Mouse (Mus musculus) yolk sac, embryonic 10.5 days (tissue): ENCODE results near the gene Traip.

Experiments
- DNase-seq: peaks from one replicate; pipeline ENCODE4 v3.0.0-alpha.2; 2017; ENCODE audit warnings: low spot score

The Traip gene

DNA sequence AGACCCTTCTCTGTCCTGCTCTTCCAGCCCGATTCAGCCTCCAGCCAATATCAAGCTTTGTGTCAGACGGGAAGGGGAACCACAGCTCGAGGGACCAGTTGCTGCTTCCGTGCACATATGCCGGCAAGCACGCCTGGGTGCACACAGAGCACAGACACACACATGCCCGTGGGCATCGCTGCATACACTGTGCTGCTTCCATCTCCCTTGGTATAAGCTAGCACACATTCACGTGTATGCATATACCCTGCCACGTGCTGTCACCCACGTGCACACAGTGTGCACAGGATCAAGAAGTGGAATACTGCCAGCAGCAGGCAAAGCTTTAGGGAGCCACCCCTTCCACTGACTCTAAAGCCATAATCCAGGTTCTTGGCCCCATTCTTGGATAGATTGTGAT lies 15.8 kb upstream of the Traip start:
- no peak for DNase-seq

- no peak for DNase-seq
These were observed 14.6 kb upstream of the Traip start, which contains the start of gene Camkv for GRCm38 (mm10) chr9:107935374-107935773. TSS of gene Camkv (plus strand) at chr9:107935674.

GRCm38 (mm10) chr9:107935790-107936214 lies 14.1 kb upstream of the Traip start:
- no peak for DNase-seq

DNA sequence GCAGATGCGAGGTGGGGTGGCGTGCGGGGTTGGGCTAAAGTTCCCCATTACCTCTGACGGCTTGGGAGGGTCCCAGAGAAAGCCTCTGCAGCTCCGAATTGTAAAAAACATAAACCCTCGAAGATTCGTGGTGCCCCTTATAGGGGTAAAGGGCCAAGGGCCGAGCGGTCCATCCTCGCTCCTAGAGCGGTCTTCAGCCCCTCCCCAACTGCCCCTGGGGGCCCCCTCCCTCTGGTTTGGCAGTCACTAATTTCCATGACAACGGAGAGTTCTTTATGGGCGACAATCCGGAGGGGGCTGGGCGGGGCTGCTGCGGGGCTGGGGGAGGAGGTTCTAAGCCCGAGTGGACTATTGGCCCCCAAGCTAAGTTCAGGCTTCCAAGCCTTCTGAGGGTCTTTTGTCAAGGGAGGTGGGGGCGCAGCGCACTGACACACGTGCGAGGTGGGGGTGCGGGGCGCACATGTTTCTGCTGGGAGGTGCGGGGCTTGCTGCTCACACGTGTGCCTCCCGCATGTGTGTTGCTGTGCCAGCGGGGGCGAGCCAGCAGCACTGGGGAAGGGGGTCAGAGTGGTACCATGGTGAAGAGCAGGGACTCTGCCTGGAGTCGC lies 13.6 kb upstream of the Traip start:
- no peak for DNase-seq

GRCm38 (mm10) chr9:107936831-107937230 lies 13.1 kb upstream of the Traip start:
- no peak for DNase-seq

DNA sequence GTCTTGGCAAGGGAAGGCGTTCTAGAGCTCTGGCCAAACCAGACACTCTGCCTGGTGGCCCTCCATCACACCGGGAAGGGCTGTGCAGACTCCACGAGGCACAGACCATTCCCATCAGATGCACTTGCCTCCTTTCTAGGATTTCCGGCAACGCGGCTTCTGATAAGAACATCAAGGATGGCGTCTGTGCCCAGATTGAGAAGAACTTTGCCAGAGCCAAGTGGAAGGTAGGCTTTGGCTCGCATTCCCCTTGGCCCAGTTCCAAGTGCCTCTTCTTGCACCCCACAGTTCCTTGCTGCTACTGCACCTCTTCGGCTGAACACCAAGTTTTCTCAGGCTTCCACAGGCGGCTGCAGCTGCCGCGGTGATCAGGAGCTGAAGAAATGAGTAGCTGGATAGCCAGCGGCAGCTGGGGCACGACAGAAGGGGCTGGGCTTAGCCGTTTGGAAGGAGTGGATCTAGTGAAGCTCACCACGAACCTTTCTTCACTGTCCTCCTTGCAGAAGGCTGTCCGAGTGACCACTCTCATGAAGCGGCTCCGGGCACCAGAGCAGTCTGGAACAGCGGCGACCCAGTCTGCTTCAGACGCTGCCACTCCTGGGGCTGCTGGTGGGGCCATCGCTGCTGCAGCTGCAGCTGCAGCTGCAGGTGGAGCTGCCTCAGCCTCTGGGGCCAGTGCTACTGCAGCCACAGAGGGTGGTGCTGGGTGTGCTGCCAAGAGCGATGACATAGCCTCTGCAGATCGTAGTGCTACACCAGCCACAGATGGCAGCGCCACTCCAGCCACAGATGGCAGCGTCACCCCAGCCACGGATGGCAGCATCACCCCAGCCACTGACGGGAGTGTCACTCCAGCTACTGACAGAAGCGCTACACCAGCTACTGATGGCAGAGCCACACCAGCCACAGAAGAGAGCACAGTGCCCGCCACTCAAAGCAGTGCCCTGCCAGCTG lies 2.4 kb upstream of the Traip start:
- no peak for DNase-seq

DNA sequence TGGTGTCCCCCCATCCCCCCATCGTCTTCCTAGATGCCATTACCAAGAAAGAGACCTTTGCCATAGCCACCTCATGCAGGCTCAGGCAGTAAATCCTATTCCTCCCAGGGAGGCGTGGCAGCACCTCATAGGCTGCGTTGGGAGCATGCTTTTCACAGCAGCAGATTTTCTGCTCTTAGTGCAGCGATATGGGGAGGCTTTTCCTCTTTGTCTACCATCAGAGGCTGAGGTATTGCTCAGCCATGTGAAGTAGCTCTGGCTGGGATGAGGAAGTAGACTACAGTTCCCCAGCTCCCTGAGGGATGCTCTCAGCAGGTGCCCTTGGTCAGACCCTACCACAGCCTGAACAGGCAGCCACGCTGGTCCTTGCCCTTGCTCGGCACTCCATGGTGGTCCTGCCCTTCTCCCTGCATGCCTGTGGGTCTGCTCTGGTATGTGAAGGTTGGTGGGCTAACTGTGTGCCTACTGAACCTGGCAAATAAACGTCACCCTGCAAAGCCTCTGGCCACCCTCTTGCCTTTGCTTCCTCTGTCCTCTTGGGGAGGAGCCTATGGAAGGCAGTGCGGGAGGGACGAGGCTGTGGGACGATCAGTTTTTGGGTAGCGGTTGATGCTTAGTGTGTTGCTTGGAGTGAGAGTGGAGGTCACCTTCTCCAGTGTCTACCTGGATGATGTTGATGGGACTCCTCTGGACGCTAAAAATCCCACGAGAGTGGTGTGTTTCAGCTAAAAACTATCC lies 583 bp upstream of the Traip start:
- no peak for DNase-seq

DNA sequence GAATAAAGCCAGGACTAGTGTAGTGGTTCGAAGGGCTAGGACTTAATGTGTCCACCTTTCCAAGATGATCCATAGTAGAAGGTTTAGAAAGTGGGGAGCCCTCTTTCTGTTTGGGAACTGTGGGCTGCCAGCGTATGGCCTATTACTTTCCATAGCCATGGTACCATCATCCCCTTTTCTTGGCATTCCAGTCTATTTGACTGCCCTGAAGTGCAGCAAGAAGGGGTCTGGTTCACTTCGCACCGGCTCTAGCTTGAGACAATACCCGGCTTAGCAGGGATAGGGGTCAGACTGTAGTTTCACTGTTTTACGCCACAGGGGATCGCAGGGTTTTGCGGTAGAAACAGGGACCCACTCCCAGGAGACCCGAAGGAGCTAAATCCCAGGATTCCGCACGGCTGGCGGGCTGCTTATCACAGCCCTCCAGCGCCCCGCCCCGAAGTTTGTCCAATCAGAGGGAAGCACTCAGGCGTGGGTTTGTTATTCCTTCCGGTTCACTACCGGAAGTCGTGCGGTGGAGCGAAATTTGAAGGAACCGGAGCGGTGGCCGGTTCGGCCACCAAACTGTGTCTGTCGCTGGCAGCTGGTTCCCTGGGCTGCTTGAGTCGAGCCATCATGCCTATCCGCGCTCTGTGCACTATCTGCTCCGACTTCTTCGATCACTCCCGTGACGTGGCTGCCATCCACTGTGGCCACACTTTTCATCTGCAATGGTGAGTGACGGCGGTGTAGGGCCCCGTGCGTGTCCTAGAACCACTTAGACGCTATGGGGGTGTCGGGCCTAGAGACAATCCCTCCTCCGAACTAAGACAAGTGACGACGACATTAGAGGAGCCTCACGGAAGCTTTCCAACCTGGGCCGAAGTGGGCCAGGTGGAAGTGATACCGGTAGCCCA lies 772 bp downstream of the Traip start:
- DNase-seq, result peak; percentile 88

GRCm38 (mm10) chr9:107955613-107956289 lies 5.8 kb downstream of the Traip start:
- no peak for DNase-seq

GRCm38 (mm10) chr9:107957141-107957540 lies 7.2 kb downstream of the Traip start:
- DNase-seq, result no peak

DNA sequence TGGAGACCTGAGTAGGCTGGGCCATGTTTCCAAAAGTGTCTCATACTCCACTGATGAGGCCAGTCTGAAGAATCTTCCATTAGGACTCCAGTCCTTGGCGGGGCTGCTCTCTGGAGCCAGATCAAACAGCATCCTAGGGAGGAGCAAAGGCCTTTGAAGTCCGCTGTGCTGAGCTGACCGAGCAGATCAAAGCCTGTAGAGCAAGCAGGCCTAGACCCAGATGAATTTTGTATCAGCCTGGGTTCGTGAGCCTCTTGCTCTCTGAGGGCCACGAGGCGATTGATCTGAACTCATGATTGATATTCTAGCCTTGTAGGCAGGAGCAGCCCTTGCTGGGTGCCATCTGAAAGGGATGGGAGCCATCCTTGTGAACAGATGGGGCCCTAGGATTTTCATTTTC lies 10.0 kb downstream of the Traip start:
- no peak for DNase-seq

DNA sequence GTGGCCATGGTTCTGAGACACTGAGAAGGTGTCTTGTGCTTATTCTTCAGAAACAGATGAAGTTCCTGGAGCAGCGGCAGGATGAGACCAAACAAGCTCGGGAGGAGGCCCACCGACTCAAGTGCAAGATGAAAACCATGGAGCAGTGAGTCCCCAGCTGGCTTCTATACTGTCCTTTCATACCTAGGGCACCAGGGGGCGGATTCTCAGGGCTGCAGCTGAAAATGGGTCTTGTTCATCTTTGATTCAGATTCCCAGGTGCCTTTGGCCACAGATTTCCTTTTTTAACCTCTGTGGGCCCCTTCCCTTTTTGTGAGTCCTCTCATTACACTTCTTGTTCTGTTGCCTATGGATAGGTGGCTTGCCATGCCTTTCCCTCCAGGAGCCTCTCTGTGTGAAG lies 11.0 kb downstream of the Traip start:
- DNase-seq, result no peak

- DNase-seq, result no peak
These were observed 11.4 kb downstream of the Traip start for GRCm38 (mm10) chr9:107961351-107961762.

GRCm38 (mm10) chr9:107961881-107962280 lies 11.9 kb downstream of the Traip start:
- DNase-seq, result no peak

DNA sequence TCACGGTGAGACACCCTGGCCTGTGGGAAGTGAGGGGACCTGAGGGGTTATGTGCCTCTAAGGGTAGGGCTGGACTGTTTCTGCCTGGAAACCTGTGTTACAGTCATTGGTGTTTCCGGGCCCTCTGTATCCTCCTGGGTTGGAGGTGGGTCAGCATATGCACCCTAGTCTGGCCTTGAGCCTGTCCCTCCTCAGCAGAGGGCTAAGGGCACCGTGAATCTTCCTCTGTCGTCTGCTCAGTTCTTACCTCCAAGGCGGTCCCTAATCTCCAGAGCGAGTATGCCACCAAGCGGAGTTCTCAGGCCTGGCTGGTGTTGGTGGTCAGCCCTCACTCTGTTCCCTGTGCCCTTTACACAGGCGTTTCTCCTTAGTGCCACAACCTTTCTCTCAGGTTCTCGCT lies 13.0 kb downstream of the Traip start:
- DNase-seq, result no peak

DNA sequence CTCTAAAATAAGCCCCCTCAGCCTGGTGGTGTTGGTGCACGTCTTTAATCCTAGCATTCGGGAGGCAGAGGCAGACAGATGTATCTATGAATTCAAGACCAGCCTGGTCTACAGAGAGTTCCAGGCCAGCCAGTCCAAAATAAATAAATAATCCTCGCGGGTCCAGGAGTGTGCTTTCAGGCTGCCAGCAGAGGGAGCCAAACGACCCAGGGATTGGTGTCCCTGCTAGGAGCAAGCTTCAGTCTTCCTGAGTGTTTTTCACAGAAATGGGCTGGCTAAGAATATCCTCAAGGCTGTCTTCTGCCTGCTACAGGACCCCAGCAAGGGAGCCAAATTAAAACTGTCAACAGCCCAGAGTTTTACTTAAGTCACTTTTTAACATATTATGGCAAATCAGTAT lies 13.8 kb downstream of the Traip start:
- DNase-seq, result peak; percentile 80

DNA sequence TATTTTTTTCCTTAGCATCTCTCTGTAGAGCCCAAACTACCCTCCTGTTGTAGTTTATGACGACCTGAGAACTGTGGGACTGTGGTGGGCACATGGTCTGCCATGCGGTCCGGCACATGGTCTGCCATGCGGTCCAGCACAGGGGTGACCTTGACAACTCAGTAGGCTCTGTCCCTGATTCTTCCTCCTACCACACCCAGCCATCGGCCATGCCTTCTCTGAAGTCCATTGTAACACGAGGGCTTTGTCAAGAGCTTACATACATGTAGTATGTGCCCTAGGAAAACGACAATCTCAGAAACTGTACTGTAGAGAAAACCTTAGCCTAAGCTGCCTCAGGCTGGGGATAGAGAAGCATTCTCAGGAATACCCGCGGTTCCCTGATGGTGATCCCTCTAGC lies 14.7 kb downstream of the Traip start:
- DNase-seq, result no peak

DNA sequence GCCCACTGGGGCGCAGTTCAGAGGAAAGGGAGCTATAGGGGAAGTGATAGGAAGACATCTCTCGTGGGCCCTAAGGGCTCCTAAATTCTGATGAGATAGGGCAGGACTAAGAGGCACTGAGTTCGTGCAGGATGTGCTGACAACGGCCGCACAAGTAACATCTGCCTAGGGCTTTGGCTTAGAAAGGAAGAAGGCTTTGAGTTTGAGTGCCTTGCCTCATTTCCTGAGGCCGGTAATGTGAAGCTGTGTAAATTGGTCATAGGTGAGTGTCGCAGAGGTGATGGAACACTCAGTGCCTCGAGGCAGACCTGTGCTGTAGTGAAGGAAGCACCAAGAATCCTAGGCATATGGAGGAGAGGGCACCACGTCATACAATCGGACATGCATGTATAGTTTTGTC lies 16.7 kb downstream of the Traip start:
- DNase-seq, result no peak

DNA sequence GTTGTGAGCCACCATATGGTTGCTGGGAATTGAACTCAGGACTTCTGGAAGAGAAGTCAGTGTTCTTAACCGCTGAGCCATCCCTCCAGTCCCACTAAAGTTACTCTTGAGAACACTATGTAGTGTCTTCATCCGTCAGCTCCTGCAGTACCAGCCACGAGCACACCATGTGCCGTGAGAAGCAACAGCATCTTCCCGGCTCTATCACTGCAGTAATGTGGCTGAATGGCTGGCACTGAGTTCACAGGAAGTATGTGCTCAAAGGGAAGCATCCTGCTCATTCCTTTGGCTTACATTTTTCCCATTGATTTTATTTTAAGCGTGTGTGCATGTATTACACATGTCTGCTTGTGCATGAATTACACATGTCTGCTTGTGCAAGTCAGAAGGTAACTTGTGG lies 17.5 kb downstream of the Traip start:
- DNase-seq, result no peak

- DNase-seq, result no peak
These were observed 18.6 kb downstream of the Traip start for GRCm38 (mm10) chr9:107968531-107968930.

- no peak for DNase-seq
These were observed 20.4 kb downstream of the Traip start for GRCm38 (mm10) chr9:107970311-107970710.
